Mouse (Mus musculus) liver, embryonic 14.5 days (tissue): ENCODE results near the gene Edem2.

Experiments
- CTCF ChIP-seq: IDR thresholded peaks from 2 replicates; pipeline ENCODE4 v1.5.1; 2016; ENCODE audit warnings: antibody characterized with exemption, low read depth, control low read depth
- EP300 ChIP-seq: IDR thresholded peaks from 2 replicates; pipeline ENCODE4 v1.6.1; 2016; ENCODE audit warnings: antibody characterized with exemption, low read depth

DNA sequence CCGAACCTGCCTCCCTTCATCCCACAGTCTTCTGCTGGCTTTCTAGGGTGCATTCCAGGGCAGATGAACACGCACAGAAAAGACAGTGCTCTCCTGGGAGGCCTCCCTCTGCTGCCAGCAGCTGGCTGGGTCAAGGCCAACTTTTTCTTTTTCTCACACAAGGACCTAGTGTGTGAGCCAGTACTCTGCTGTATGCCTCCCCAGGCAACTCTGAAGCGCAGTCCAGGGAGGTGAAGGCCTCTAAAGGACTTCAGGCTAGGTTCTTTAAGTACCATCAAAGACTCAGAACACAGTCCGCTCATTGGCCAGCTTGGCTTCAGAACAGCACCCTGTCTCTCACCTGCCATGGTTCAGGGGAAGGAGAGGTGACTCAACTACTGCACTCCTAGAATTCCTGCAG, 22.0 kb downstream of the Edem2 start:
- TF ChIP-seq CTCF (no peak), EP300 (no peak)
